8 mouse cellular contexts compared by ENCODE assay signal in the genomic region with DNA sequence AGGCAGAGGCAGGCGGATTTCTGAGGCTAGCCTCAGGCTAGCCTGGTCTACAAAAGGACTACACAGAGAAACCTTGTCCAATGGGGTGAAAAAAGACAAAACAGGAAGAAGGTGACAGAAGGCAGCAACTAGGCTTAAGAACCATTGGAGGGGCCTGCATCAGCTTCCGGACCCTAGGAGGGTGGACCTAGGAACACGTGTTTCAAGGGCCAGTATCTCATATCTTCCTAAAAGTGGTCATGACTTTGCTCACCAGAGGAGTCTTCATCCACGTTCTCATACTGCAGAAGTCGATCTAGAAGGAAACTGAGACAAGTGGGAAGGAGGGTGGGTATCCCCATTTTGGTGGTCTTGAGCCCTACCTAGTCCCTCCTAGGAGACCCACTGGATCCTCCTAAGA. TPM values are rescaled to one million over a fixed set of nuclear protein-coding genes. Genes with fewer than 3 reads are reported as not detected.
DNase-seq lines count a peak whose midpoint lies in the region; ATAC-seq and TF ChIP-seq lines count a peak whose summit lies in the region.

No protein-coding gene starts in this region.

- intact Hi-C loops in heart, adult 2 months (cut with DNase I), result loop anchor here (1.0 to 10.0 kb wide), 5 partner anchors 23 to 356 kb away; partner anchors contain the start of genes Atxn2l, Kctd13, Taok2 and Tbx6

- DNase-seq in heart, adult 2 months, result peak in 1 of 2 experiments; percentile 17
- DNase-seq in heart, adult 9 months (ENCODE audit: low spot score in 2 of 2), result no peak
- peak; percentile 73 for DNase-seq in 416B (ENCODE audit: low read depth)
- DNase-seq in cerebellum, postnatal 4 days (ENCODE audit: low spot score in 2 of 2), result no peak
- DNase-seq in adrenal gland, adult 2 months, result no peak
- no peak for DNase-seq in cerebellum, postnatal 25 days

- H3K27me3 ChIP-seq in heart, adult 2 months (ENCODE audit: control insufficient read depth, insufficient read depth, low read length), result no peaks in the 10 kb centered on the region
- no peaks in the 10 kb centered on the region for H3K27me3 ChIP-seq in forebrain, embryonic 12.5 days
- no peaks in the 10 kb centered on the region for H3K27me3 ChIP-seq in liver, embryonic 12.5 days (replicated peaks)

- ATAC-seq in forebrain, embryonic 12.5 days (ENCODE audit: low FRiP score), result no peak
- no peak for ATAC-seq in liver, embryonic 12.5 days

- H3K4me2 ChIP-seq in forebrain, embryonic 12.5 days, result peak overlapping the region; percentile 84
- H3K4me2 ChIP-seq in liver, embryonic 12.5 days, result peak overlapping the region; percentile 92

- H3K9ac ChIP-seq in heart, adult 2 months (ENCODE audit: low read depth, low read length), result peak overlapping the region; percentile 76
- peak overlapping the region; percentile 71 for H3K9ac ChIP-seq in forebrain, embryonic 12.5 days
- H3K9ac ChIP-seq in liver, embryonic 12.5 days, result peak overlapping the region; percentile 80

- H3K36me3 ChIP-seq in heart, adult 2 months (ENCODE audit: control insufficient read depth, insufficient read depth, low read length), result no peaks in the 10 kb centered on the region
- H3K36me3 ChIP-seq in forebrain, embryonic 12.5 days (replicated peaks), result peaks cover 65% of the 10 kb centered on the region
- H3K36me3 ChIP-seq in liver, embryonic 12.5 days, result peaks cover 80% of the 10 kb centered on the region

- peaks cover 3% of the 10 kb centered on the region for H3K4me1 ChIP-seq in heart, adult 2 months (ENCODE audit: control insufficient read depth, insufficient read depth, low read length)
- peaks cover 33% of the 10 kb centered on the region for H3K4me1 ChIP-seq in forebrain, embryonic 12.5 days
- H3K4me1 ChIP-seq in liver, embryonic 12.5 days, result peaks cover 43% of the 10 kb centered on the region

- no peak for TF ChIP-seq EP300 in heart, adult 2 months (IDR thresholded peaks at IDR 0.05; ENCODE audit: insufficient read depth, low read depth, low read length)

- H3K79me2 ChIP-seq in heart, adult 2 months (replicated peaks; ENCODE audit: control insufficient read depth, insufficient read depth, low read length), result no peaks in the 10 kb centered on the region

- no peaks in the 10 kb centered on the region for H3K9me3 ChIP-seq in forebrain, embryonic 12.5 days
- no peaks in the 10 kb centered on the region for H3K9me3 ChIP-seq in liver, embryonic 12.5 days (replicated peaks)

- WGBS in heart, adult 2 months, result 48% methylated on average over 5 of the region's 5 CpGs
- 82% methylated on average over 5 of the region's 5 CpGs for WGBS in forebrain, embryonic 12.5 days
- WGBS in liver, embryonic 12.5 days (ENCODE audit: insufficient replicate concordance), result 22% methylated on average over 5 of the region's 5 CpGs

- H3K4me3 ChIP-seq in heart, adult 2 months, result peak overlapping the region; percentile 59
- H3K4me3 ChIP-seq in forebrain, embryonic 12.5 days (replicated peaks), result peak overlapping the region; percentile 65
- peak overlapping the region; percentile 77 for H3K4me3 ChIP-seq in liver, embryonic 12.5 days

- H3K27ac ChIP-seq in heart, adult 2 months, result peak overlapping the region; percentile 90
- 0 out of 2 replicates have a peak overlapping the region, but pooled peaks have one; percentile 13 for H3K27ac ChIP-seq in forebrain, embryonic 12.5 days
- peak overlapping the region; percentile 81; the same call in 1 of the 2 replicates for H3K27ac ChIP-seq in liver, embryonic 12.5 days

- TF ChIP-seq POLR2A in heart, adult 2 months (IDR thresholded peaks at IDR 0.05; ENCODE audit: insufficient read depth, low read depth, low read length), result no peak

- TF ChIP-seq CTCF in heart, adult 2 months (IDR thresholded peaks at IDR 0.05), result no peak

RNA-seq across cellular contexts. Expression of gene Hirip3, which starts 0.8 kb away (rescaled TPM):
- 1 to 10 TPM; 5.7 to 6.3 TPM for total RNA-seq in heart, adult 2 months (2021)
- polyA plus RNA-seq in heart, adult 2 months (2012; rRNA removed), result 3.6 and 4.4 TPM in 2 replicates
- polyA plus RNA-seq in forebrain, embryonic 12.5 days (2016; fragmentation: Nextera tagmentation; extraction: Ambion mirVana), result 53.3 TPM in 2 replicates
- 20.3 and 22.0 TPM in 2 replicates for polyA plus RNA-seq in liver, embryonic 12.5 days (2016; fragmentation: Nextera tagmentation; extraction: Ambion mirVana)
- total RNA-seq in adrenal gland, adult 2 months (2021), result 10 to 100 TPM in 1 of 2 experiments, 1 to 10 TPM in 1; 8.2 to 16.3 TPM
- polyA plus RNA-seq in adrenal gland, adult 2 months (2012; rRNA removed), result 1.4 and 2.9 TPM in 2 replicates

RNA-seq across cellular contexts. Expression of gene Ino80e, which starts 1.2 kb away (rescaled TPM):
- total RNA-seq in heart, adult 2 months (2021), result 10 to 100 TPM; 16.8 to 18.3 TPM
- polyA plus RNA-seq in heart, adult 2 months (2012; rRNA removed), result 25.9 and 29.6 TPM in 2 replicates
- polyA plus RNA-seq in forebrain, embryonic 12.5 days (2016; fragmentation: Nextera tagmentation; extraction: Ambion mirVana), result 96.5 and 108 TPM in 2 replicates
- polyA plus RNA-seq in liver, embryonic 12.5 days (2016; fragmentation: Nextera tagmentation; extraction: Ambion mirVana), result 70.5 and 73.0 TPM in 2 replicates
- total RNA-seq in adrenal gland, adult 2 months (2021), result 10 to 100 TPM; 42.5 to 44.5 TPM
- polyA plus RNA-seq in adrenal gland, adult 2 months (2012; rRNA removed), result 73.8 and 75.0 TPM in 2 replicates

RNA-seq across cellular contexts. Expression of gene Doc2a, which starts 13.8 kb away (rescaled TPM):
- total RNA-seq in heart, adult 2 months (2021), result not detected
- polyA plus RNA-seq in heart, adult 2 months (2012; rRNA removed), result not detected in 2 replicates
- 5.5 and 6.6 TPM in 2 replicates for polyA plus RNA-seq in forebrain, embryonic 12.5 days (2016; fragmentation: Nextera tagmentation; extraction: Ambion mirVana)
- 0.15 and 0.24 TPM in 2 replicates for polyA plus RNA-seq in liver, embryonic 12.5 days (2016; fragmentation: Nextera tagmentation; extraction: Ambion mirVana)
- under 1 TPM; 0.40 to 0.52 TPM for total RNA-seq in adrenal gland, adult 2 months (2021)
- polyA plus RNA-seq in adrenal gland, adult 2 months (2012; rRNA removed), result 0.52 and 0.83 TPM in 2 replicates

RNA-seq across cellular contexts. Expression of gene Taok2, which starts 23.5 kb away (rescaled TPM):
- 10 to 100 TPM; 37.4 to 39.8 TPM for total RNA-seq in heart, adult 2 months (2021)
- polyA plus RNA-seq in heart, adult 2 months (2012; rRNA removed), result 43.1 and 44.7 TPM in 2 replicates
- polyA plus RNA-seq in forebrain, embryonic 12.5 days (2016; fragmentation: Nextera tagmentation; extraction: Ambion mirVana), result 60.9 and 65.4 TPM in 2 replicates
- polyA plus RNA-seq in liver, embryonic 12.5 days (2016; fragmentation: Nextera tagmentation; extraction: Ambion mirVana), result 20.1 and 20.6 TPM in 2 replicates
- total RNA-seq in adrenal gland, adult 2 months (2021), result 10 to 100 TPM; 60.6 to 66.8 TPM
- 136 and 169 TPM in 2 replicates for polyA plus RNA-seq in adrenal gland, adult 2 months (2012; rRNA removed)

RNA-seq across cellular contexts. Expression of gene 4930451I11Rik, which starts 29.5 kb away (rescaled TPM):
- not detected for total RNA-seq in heart, adult 2 months (2021)
- not detected in 2 replicates for polyA plus RNA-seq in heart, adult 2 months (2012; rRNA removed)
- not detected in 2 replicates for polyA plus RNA-seq in forebrain, embryonic 12.5 days (2016; fragmentation: Nextera tagmentation; extraction: Ambion mirVana)
- polyA plus RNA-seq in liver, embryonic 12.5 days (2016; fragmentation: Nextera tagmentation; extraction: Ambion mirVana), result not detected in 2 replicates
- not detected for total RNA-seq in adrenal gland, adult 2 months (2021)
- not detected in 2 replicates for polyA plus RNA-seq in adrenal gland, adult 2 months (2012; rRNA removed)

Comparison
In these comparisons a context has a peak if more than half of its experiments do, and no peak if none do; other contexts are left out.
1. H3K27ac ChIP-seq: peak in every context shown above with its lines; median percentile 90 in heart, adult 2 months; 81 in liver, embryonic 12.5 days; 13 in forebrain, embryonic 12.5 days.